Mouse (Mus musculus) bone marrow, adult 2 months (tissue): ENCODE results near the gene Sf3b3. TPM values are rescaled to one million over a fixed set of nuclear protein-coding genes. Genes with fewer than 3 reads are reported as not detected.

Experiments
- H3K27ac ChIP-seq: fragments of 200-500 bp; 2 replicates; pipeline ENCODE4 v1.5.1; 2012; ENCODE audit warnings: low read depth, mild to moderate bottlenecking, control low read depth, inconsistent platforms, low read length; ENCODE audit not compliant: control insufficient read depth, poor library complexity, insufficient read depth
- H3K4me1 ChIP-seq: fragments of 200-500 bp; 2 replicates; pipeline ENCODE4 v1.6.1; 2011; ENCODE audit warnings: low read length; ENCODE audit not compliant: control insufficient read depth, insufficient read depth
- H3K4me3 ChIP-seq: fragments of 200-500 bp; replicated peaks from 2 replicates; pipeline ENCODE3; 2011; ENCODE audit warnings: mild to moderate bottlenecking, low read depth, low read length, control low read depth; ENCODE audit not compliant: control insufficient read depth
- CTCF ChIP-seq: fragments of 200-500 bp; IDR thresholded peaks from 2 replicates; pipeline ENCODE4 v1.5.1; 2011; ENCODE audit warnings: low read length, control low read depth; ENCODE audit not compliant: control insufficient read depth, insufficient read depth
- POLR2A ChIP-seq: fragments of 200-500 bp; IDR thresholded peaks from 2 replicates; pipeline ENCODE4 v1.6.1; 2011; ENCODE audit warnings: low read depth, mild to moderate bottlenecking, control low read depth, low read length, borderline replicate concordance; ENCODE audit not compliant: control insufficient read depth
- WGBS: fragments of 180-500 bp; shearing (Covaris S2); methylation state at CpG from one replicate; pipeline ENCODE4 v1.1.7; 2018; 5-methylcytosine and 5-hydroxymethylcytosine counted together
- polyA plus RNA-seq: library from polyadenylated mRNA; stranded (reverse); fragments of >200 nt; gene quantifications from 2 replicates; pipeline ENCODE4 v1.2.4, GENCODE M21; 2011; ENCODE audit warnings: low replicate concordance; ENCODE audit not compliant: missing spikeins, insufficient read depth, insufficient read length

The Sf3b3 gene
- polyA plus RNA-seq, 1 experiment = 56.3 TPM

GRCm38 (mm10) chr8:110776335-110776734 lies 70.3 kb downstream of the Sf3b3 start:
- H3K27ac ChIP-seq = no peak overlapping the region
- H3K4me1 ChIP-seq = no peaks in the 10 kb centered on the region
- no peak overlapping the region for H3K4me3 ChIP-seq
- TF ChIP-seq POLR2A (no peak), CTCF (0 out of 2 replicates have a peak, but pooled peaks have one; percentile 1)
- WGBS = 91% methylated on average over 3 of the region's 3 CpGs

GRCm38 (mm10) chr8:110775721-110776120 lies 70.9 kb downstream of the Sf3b3 start:
- Histone ChIP-seq H3K4me1 (no peaks in the 10 kb centered on the region), H3K27ac (no peak overlapping the region), H3K4me3 (no peak overlapping the region)
- 80% methylated on average over 3 of the region's 3 CpGs for WGBS
- no peak for TF ChIP-seq POLR2A

DNA sequence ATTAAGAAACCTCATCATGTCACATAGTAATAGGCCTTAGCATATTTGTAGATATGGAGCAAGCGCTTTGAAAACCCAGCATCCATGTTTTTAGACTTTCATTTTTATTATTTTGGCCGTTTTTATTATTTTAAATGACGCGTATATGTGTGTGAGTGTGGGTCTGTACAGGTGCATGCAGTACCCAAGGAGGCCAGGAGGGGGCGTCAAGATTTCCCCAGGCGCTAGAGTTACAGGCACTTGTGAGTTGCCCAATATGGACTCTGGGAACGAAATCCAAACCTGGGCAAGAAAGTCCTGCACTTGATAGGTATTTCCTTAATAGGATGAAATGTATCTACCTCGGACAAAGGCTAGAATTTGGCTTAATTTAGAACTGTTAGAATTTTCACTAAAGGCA lies 71.3 kb downstream of the Sf3b3 start:
- Histone ChIP-seq H3K27ac (no peak overlapping the region), H3K4me3 (no peak overlapping the region), H3K4me1 (no peaks in the 10 kb centered on the region)
- TF ChIP-seq POLR2A = no peak
- peak; percentile 31; the same call in 1 of the 2 replicates for TF ChIP-seq CTCF
- 75% methylated on average over 8 of the region's 8 CpGs for WGBS

- Histone ChIP-seq H3K4me3 (no peak overlapping the region), H3K27ac (no peak overlapping the region), H3K4me1 (no peaks in the 10 kb centered on the region)
- TF ChIP-seq POLR2A (no peak), CTCF (no peak)
- WGBS = 86% methylated on average over 6 of the region's 6 CpGs
These were observed 71.9 kb downstream of the Sf3b3 start for GRCm38 (mm10) chr8:110774725-110775124.

- Histone ChIP-seq H3K4me3 (no peak overlapping the region), H3K27ac (no peak overlapping the region), H3K4me1 (no peaks in the 10 kb centered on the region)
- TF ChIP-seq CTCF (no peak), POLR2A (no peak)
- WGBS = 86% methylated on average over 3 of the region's 3 CpGs
These were observed 72.5 kb downstream of the Sf3b3 start for GRCm38 (mm10) chr8:110774047-110774446.

DNA sequence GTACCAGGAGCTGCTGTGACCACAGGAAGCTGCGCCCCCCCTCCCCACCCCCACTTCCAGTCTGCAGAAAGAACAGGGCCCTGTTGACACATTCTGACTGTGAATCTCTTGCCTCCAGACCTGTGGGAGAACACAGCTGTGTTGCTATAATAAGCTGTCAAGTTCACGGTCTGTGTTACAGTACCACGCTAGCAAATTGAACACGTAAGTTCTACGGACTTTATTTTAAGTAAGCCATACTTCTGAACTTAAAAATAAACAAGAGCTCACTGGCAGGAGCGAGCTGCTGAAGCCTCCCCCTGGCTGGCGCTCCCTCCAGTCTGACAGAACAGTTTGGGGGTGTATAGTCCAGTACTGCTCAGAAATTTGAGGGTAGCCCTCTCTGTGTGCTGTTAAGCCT lies 74.1 kb downstream of the Sf3b3 start:
- Histone ChIP-seq H3K4me3 (no peak overlapping the region), H3K27ac (no peak overlapping the region), H3K4me1 (no peaks in the 10 kb centered on the region)
- 38% methylated on average over 7 of the region's 7 CpGs for WGBS
- no peak for TF ChIP-seq CTCF
- TF ChIP-seq POLR2A = no peak

- Histone ChIP-seq H3K27ac (no peak overlapping the region), H3K4me1 (no peaks in the 10 kb centered on the region), H3K4me3 (no peak overlapping the region)
- WGBS = 72% methylated on average over 6 of the region's 6 CpGs
- TF ChIP-seq POLR2A = no peak
These were observed 79.3 kb downstream of the Sf3b3 start for GRCm38 (mm10) chr8:110767261-110767660.

DNA sequence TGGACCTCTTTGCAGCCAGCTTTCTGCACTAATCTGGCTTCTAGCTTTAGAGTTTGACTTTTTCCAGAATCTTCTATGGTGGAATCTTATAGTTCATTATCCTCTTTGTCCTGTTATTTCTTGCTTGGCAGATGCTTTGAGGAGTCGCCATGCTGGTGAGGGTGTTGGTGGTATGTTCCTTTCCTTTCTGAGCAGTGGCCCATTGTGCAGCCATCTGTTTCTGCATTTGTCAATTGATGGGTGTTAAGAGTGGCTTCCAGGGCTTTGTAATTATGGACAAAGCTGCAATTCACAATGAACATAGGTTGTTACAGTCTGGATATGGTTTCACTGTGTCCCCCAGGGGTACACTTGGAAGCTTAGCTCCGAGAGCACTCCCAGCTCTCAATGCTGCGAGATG lies 81.9 kb downstream of the Sf3b3 start:
- no peak overlapping the region for H3K27ac ChIP-seq
- H3K4me1 ChIP-seq = no peaks in the 10 kb centered on the region
- H3K4me3 ChIP-seq = no peak overlapping the region
- TF ChIP-seq POLR2A = no peak
- no peak for TF ChIP-seq CTCF
- WGBS = 79% methylated on average over 3 of the region's 3 CpGs

- 67% methylated on average over 6 of the region's 6 CpGs for WGBS
- TF ChIP-seq POLR2A = no peak
- TF ChIP-seq CTCF = no peak
- H3K4me1 ChIP-seq = no peaks in the 10 kb centered on the region
These were observed 84.6 kb downstream of the Sf3b3 start for GRCm38 (mm10) chr8:110761988-110762387.

More at GRCm38 (mm10) chr8:110761988-110762387, 84.6 kb downstream of the Sf3b3 start:
- Histone ChIP-seq H3K27ac (no peak overlapping the region), H3K4me3 (no peak overlapping the region)
